Mouse (Mus musculus) neutrophil, adult 83 days (primary cell): Measurements from ENCODE around the gene Clca3b. TPM values are rescaled to one million over a fixed set of nuclear protein-coding genes. Genes with fewer than 3 reads are reported as not detected.

Source experiments
- total RNA-seq, 2 experiments: library from RNA; stranded (reverse); gene quantifications; one replicate each; pipeline ENCODE4 v1.2.4; 2023

Gene Clca3b
- total RNA-seq = not detected

DNA sequence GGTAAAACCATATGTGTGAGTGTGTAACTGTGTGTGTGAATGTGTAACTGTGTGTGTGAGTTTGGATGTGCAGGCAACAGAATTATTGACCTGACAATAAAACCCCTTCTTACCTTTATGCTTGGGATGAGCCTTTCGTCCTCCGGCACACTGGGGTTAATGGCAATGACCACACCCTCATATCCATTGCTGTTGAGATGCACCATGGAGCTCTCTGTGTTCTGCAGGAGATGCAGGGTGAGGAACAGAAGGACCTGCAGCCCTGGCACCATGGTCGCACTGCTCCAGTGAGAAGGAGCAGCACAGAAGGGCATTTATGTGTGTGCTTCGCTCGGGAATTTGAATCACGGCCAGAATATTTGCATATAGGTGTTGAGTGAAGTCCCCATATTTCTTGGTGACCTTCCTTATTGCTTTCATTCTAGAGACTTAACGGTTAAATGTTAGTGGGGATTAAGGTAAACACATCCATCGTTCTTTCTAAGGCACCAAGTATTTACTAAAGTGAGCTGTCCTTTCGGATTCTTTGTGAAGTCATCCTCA is at the start of gene Clca3b:
Clca3b (minus strand) TSS at position 344 of the 543 bp plus-strand sequence.

DNA sequence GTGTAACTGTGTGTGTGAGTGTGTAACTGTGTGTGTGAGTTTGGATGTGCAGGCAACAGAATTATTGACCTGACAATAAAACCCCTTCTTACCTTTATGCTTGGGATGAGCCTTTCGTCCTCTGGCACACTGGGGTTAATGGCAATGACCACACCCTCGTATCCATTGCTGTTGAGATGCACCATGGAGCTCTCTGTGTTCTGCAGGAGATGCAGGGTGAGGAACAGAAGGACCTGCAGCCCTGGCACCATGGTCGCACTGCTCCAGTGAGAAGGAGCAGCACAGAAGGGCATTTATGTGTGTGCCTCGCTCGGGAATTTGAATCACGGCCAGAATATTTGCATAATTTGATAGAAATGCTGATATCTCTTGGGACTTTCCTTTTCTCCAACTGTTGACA is 29.9 kb downstream of the Clca3b start, which contains the start of gene Clca3a2:
Clca3a2 (minus strand) TSS at position 276 of the 400 bp plus-strand sequence.

Other genes starting within 250 kb of the Clca3b start
- 100 to 1,000 TPM; 154 to 167 TPM for gene Sh3glb1, start 129.0 kb downstream of the Clca3b start, total RNA-seq
- under 1 TPM; 0.53 to 0.71 TPM for gene Clca3a1, start 88.4 kb downstream of the Clca3b start, total RNA-seq
- not detected for gene Clca3a2, start 29.9 kb downstream of the Clca3b start, total RNA-seq
- gene Clca4b, start 83.2 kb upstream of the Clca3b start, total RNA-seq = not detected
- not detected for gene Clca4a, start 125.7 kb upstream of the Clca3b start, total RNA-seq
- gene Clca1, start 183.4 kb upstream of the Clca3b start, total RNA-seq = not detected